Mouse (Mus musculus) CD4-positive helper T cell, adult 2 months (primary cell): ENCODE measurements around the gene Cdh13.

Experiments
- DNase-seq: peaks from one replicate; pipeline ENCODE4 v3.0.0-alpha.2; 2012; ENCODE audit warnings: low read depth, missing footprints, low spot score

The Cdh13 gene

DNA sequence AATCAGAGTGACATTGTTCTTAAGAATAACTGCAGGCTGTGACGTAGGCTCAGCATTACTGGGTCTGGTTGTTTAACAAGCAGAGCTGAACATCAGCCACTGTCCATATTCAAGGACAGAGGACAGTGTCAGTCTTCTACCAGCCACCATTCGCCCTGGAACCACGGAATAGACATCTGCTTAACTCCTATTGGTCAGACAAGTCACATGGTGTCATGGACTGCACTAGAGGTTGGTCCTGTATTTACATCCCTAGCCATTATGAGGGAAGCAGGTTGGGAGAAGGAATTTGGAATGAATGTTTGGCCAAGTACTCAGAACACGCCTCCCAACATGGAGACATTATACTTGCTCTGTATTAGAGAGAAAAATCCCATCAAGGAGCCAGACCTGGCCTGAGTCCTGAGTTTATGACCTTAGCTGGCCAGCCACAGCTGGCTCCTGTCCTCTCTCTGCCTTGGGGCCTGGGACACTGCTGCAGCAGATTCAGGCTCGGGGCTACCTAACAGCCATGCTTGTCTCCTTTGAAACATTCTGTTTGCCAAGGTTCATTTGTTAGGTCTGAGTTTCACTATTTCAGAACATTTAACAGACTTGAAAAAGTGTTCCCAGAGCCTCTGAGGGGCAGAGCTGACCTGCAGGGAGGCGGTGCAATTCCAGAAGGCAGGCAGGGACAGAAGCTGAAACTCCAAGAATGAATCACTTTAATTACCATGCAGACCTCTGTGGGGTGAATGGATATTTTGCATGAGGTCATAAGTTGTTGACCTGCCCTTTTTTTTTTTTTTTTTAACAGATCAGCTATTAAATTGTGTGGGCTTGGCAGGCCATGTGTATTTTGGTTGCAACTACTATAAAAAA, 282.6 kb downstream of the Cdh13 start:
- no peak for DNase-seq

GRCm38 (mm10) chr8:118569366-118569765, 285.8 kb downstream of the Cdh13 start:
- DNase-seq, result no peak

DNA sequence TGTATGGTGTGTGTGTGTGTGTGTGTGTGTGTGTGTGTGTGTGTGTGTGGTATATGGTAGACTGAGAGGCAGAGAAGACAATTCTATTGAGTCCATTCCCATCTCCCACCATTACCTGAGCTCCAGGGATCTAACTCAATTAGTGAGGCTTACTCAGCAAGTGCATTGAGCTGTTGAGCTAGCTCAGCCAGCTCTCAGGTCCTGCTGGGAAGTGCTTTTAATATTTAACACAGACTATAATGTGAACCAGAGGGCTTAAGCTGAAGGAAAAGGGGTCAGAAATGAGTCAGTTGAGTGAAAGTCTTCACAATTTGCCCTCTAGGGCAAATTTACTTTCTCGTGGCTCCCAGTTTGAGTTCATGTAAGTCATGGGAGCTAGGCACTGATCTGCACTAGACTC, 297.7 kb downstream of the Cdh13 start:
- DNase-seq, result no peak

DNA sequence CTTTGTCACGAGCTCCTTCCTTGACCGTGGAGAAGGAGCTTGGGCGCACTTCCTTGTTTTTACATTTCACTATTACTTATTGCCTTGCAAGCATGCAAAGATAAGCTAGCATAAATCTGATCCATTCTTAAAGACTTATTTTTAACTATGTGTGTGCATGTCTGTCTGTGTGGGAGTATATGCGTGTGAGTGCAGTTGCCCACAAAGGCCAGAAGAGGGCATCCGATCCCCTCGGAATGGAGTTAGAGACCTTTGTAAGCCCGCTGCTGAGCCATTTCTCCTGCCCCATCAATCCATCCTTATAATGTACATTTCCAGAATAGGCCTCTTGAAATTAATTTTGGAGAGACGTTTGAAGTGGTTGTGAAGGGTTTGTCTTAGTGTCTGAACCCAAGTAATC, 298.7 kb downstream of the Cdh13 start:
- DNase-seq, result no peak

GRCm38 (mm10) chr8:118587981-118588380, 304.4 kb downstream of the Cdh13 start:
- no peak for DNase-seq

GRCm38 (mm10) chr8:118596816-118597215, 313.3 kb downstream of the Cdh13 start:
- DNase-seq, result no peak

DNA sequence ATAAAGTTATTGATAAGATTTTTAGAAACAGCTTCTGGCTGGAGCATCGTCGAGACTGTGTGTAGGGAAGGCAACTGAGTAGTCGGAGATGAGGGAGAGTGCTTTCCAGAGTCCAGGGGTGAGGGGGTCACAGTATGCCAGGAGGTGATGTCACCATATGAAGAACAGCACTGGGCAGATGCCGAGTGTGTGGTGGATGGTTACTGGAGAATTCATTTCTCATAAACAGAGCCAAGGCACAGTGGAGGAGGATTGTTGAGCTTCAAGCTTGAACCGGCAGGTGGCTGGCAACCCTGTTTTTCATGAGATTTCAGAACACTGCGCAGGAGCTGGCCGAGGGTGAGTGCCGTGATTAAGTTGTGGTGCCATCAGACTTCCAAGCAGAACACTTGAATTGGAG, 317.8 kb downstream of the Cdh13 start:
- DNase-seq, result no peak

- DNase-seq, result no peak
These were observed 318.5 kb downstream of the Cdh13 start for GRCm38 (mm10) chr8:118602074-118602473.

GRCm38 (mm10) chr8:118611551-118611950, 328.0 kb downstream of the Cdh13 start:
- no peak for DNase-seq

GRCm38 (mm10) chr8:118618195-118618594, 334.7 kb downstream of the Cdh13 start:
- no peak for DNase-seq

- DNase-seq, result no peak
These were observed 342.9 kb downstream of the Cdh13 start for GRCm38 (mm10) chr8:118626425-118626824.

DNA sequence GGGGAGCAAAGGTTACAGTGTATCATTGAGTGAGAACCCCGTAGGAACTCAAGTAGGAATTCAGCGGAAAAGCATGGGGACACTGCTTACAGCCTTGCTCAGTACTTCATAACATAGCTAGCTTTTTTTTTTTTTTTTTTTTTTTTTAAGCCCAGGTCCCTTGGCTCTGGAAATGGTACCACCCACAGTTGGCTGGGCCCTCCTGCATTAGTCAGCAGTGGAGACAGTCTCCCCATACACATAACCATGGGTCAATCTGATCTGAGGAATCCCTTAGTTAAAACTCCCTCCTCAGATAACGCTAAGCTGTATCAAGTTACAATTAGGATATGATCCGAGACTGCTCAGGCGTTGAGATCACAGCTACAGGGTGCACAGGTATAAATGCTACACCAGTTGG, 344.2 kb downstream of the Cdh13 start:
- no peak for DNase-seq

DNA sequence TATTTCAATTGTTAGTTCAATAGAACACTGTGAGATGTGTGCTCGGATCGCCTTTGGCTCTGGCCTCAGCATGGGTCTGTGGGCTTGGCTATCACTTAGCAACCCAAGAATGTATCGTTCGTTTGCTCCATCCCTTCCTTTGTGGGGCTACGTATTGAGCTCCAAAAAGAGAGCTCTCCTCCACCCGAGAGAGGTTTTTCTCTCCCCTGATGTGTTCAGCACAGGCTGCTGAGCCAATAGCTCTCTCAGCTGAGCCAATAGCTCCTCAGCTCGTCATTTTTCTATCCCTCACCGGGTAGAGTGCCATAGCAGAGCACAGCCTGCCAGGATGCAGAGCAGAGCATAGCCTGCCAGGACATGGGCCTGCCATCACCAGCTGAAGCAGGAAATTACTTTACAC, 345.2 kb downstream of the Cdh13 start:
- no peak for DNase-seq

DNA sequence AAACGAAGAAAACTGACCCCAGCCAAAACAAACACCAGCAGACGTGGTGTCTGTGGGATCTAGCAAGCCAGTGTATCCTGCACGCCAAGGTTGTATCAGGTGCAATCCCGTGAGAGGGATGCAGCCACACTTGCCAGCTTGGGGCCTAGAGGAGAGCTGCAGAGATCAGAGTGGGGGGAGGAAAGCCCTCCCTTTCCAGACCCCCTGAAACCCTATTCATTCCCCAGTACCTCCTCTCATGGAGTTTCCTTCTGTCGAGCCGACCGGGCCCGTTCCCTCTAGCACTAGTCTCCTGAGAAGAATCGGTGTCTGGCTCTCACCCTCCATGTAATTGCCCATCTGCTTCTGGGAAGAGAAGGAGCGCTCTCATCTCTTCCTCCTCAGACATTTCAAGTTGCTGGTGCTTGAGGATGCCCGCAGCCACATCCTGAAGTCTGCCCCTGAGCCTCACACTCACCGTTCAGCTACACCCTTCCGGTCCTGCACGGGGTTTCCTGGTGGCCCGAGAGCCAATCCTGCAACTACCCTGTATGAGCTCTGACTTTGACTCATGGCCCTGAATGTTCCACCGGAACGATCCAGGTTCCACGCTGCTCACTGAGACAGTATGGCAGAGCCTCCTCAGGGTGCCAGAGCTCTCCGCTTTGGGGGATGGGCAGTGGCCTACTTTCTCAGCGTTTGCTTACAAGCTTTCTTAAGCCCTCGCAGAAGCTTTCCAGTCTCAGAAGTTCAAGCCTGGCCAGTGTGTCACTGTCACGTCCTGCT, 351.9 kb downstream of the Cdh13 start:
- no peak for DNase-seq

DNA sequence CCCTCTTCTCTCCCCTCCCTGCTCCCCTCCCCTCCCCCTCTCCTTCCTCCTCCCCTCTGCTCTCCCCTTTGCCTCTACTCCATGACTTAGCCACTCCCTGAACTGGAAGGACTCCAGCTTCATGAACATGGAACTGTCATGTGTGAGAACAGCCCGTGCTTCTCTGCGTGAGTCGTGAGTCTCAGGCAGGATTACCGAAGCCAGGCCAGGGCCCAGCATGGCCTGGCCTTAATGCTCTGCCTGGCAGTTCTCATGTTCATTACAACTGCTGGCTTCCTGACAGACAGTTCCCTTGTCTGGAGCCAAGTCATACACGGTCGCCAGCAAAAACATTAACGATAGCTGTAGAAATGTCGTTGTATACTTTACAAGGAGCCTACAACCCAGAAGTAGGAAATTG, 356.1 kb downstream of the Cdh13 start:
- DNase-seq, result no peak

GRCm38 (mm10) chr8:118641799-118642198, 358.3 kb downstream of the Cdh13 start:
- DNase-seq, result no peak

DNA sequence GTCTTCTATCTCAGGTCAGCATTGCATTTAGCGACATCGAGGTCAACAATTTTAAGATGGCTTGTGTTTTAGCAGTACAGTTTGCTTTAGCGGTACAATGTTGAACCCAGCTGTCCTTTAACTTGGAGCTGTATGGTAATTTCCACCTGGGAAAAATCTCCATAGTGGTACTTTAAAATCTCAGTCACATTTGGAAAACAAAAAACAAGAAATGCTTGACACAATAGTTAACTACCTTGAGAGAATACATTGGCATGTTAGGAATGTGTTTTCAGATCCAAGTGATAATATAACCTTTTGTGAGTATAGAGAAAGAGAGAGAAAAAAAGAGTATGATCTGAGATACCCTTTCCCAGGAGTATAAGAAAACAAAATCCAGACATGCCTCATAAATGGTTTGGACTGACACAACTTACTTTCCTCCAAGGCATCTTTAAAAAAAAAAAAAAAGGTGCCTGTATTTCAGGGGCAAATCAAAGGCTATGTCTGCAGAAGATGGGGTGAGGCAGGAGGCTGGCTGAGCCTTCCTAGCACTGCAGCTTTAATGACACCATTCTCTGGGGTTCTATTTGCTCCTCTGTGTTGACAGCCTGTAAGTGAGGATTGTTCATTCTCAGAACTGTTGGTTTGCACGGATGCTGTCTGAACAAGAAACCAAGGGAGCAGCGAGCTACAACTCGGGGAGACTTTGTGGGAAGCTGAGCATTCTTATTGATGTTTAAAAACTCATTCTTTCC, 365.4 kb downstream of the Cdh13 start:
- no peak for DNase-seq

DNA sequence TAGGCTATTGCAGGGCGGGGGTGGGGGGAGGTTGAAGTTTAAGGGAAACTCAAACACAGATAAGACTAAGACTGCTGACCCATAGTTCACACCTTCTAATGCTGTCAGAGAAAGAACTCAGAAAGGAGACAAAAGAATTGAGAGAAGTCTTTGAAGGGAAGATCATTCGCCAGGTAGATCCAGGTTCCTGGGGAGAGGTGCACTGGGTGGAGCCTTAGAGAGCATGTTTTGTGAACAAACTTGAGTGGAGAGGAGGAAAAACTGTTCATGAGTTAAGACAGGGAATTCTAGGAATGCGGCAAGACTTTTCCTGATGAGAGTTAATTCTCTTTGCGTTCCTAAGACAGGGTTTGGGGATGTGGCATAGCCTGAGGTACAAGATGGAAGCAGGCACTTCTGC, 366.4 kb downstream of the Cdh13 start:
- no peak for DNase-seq

DNA sequence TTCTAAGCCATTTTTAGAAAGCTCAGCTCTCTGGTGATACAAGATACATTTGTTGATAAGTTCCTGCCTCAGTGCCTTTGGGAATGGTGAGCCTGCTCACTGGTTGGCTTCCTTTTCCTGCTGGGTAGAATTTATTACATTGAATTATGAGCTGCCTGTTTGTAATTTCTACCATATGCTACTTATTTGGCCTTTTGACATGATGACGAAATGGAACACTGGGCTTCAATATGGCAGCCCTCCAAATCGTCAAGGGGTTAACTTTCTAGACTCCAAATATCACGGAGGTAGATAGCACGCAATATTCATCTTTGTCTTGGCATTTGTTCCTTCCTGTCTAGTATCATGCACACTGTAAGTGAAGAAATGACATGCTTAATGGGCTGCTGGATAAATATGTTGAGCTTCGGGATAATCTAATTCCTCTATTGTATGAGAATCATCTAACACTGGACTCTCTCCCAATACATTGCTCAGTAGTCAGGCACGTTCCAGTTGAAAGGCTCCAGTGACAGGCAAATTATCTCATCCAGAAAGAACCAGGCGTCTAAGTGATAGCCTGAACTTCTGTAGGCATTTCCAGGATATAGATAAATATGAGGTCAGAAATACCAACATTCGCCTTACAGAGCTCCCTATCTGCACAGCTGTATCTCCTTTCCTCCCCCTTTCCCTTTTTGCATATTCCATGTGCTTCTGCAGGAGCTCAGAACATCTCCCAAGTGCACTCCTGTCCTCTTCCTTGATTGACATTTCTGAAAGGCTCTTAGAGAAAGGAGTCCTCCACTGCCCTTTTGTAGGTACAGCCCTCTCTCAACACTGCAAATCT, 378.7 kb downstream of the Cdh13 start:
- no peak for DNase-seq

GRCm38 (mm10) chr8:118665081-118665480, 381.5 kb downstream of the Cdh13 start:
- no peak for DNase-seq

GRCm38 (mm10) chr8:118667736-118668135, 384.2 kb downstream of the Cdh13 start:
- DNase-seq, result no peak
